Mouse (Mus musculus): ENCODE results near the gene Hspbp1.

Gene Hspbp1

DNA sequence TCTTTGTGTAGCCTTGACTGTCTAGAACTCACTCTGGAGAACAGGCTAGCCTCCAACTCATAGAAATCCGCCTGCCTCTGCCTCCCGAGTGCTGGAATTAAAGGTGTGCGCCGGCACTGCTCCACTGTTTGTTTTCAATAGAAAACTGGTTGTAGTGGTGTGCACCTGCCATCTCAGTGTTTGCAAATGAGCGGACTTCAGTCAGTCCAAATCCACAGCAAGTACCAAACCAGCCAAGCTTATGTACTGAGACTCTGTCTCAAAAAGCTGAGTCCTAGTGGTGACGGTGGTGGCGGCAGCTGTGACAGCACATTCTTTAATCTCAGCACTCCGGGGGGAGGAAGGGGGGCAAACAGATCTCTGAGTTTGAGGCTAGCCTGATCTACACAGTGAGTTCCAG is 16.4 kb downstream of the Hspbp1 start:
- DNase-seq (ENCODE audit: low spot score): no peak

DNA sequence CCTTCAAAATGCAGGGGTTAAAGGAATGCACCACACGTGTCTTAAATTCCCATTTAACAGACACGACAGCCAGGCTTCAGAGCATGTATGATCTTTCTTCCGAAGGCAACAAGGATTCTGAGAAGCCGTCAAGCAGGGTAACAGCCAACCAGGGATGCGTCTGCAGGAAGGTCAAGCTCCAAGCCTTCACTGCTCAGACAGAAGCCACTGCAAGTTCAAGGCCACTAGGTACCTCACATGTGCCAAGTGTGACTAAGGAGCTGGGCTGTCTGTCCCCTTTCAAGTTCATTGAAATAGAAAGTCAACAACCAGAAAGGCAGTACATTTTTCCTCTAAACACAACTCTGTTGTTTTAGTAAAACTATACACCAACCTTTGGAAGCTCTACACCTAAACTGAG is 18.0 kb downstream of the Hspbp1 start:
- no peak for DNase-seq (ENCODE audit: low spot score)

DNA sequence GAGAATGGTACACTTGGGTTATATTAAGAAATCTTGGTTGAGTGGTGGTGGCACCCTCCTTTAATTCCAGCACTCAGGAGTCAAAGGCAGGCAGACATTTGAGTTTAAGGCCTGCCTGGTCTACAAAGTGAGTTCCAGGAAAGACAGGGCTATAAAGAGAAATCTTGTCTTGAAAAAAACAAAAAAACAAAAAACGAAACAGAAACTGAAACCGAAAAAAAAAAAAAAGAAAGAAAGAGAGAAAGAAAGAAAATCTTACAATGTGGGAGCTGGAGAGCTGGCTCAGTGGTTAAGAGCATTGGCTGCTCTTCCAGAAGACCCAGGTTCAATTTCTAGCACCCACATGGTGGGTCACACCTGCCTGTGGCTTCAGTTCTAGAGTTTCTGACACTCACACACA is 21.1 kb downstream of the Hspbp1 start:
- no peak for DNase-seq (ENCODE audit: low spot score)

DNA sequence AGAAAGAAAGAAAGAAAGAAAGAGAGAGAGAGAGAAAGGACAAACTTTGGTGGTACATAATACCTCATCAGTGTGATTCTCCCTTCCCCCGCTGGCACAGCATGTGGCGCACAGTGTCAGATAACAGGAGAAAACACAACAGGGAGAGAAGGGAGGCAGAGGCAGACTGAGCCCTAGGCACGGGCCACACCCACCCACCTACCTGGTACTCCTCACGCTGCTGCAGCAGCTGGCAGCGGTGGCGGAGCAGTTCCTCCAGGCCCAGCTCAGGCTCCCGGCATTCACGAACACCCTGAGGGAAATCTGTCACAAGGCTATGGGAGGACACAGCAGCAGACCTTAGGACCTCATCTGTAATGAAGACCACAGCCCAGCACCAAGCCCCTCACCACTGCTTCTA is 21.7 kb downstream of the Hspbp1 start:
- no peak for DNase-seq (ENCODE audit: low spot score)

DNA sequence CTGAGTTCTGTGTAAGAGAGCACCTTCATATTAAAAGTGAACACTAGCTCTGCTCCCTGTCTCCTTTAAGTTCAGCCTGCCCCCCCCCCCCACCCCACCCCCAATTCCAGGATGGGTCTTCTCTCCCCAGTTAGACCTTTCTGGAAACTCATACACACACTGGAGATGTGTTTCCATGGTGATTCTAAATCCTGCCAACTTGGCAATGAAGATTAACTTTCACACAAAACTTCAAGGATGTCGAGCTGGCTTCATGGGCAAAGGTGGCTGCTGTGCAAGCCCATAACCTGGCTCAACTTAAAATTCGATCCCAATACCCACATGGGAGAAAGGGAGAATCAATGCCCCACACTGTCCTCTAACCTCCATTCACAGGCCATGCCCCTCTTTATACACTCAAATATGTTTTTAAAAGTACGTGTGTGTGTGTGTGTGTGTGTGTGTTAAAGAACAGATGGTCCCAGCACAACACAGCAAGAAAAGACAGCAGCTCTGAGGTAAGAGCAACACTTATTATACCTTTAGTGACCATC is 24.9 kb downstream of the Hspbp1 start:
- DNase-seq (ENCODE audit: low spot score): no peak

DNA sequence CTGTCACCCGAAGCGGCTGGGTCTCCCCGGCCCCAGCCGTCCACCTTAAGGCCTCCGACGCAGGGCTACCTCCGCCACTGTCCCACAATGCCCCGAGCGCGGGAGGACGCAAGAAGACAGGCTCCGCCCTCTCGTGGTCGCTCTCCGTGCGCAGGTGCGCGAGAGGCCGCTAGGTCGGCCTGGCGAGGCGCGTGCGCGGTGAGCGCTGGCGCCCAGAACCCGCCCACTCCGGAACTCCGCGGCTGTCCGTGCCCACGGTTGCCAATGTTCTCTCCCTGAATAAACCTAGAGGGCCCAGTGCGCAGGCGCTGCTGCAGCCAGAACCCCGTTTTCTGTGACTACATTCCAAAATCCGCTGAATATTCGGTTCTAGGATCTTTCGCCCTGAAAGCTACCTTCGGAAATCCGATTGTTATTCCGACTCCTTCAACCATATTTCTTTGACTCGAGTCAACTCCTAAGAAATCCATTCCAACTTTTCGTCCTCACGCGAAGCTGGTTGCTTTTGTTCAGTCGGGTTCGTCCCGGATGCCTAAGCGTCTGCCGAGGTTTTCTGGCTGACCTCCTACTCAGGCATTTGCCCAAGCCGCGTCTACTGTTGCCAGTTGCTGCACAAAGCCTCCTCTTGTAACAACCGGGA is 25.8 kb downstream of the Hspbp1 start, which contains the start of gene Ppp6r1:
Gene Ppp6r1, minus strand, starts transcription at position 108 of the 640 bp plus-strand sequence.
- peak; percentile 85 for DNase-seq (ENCODE audit: low spot score)

DNA sequence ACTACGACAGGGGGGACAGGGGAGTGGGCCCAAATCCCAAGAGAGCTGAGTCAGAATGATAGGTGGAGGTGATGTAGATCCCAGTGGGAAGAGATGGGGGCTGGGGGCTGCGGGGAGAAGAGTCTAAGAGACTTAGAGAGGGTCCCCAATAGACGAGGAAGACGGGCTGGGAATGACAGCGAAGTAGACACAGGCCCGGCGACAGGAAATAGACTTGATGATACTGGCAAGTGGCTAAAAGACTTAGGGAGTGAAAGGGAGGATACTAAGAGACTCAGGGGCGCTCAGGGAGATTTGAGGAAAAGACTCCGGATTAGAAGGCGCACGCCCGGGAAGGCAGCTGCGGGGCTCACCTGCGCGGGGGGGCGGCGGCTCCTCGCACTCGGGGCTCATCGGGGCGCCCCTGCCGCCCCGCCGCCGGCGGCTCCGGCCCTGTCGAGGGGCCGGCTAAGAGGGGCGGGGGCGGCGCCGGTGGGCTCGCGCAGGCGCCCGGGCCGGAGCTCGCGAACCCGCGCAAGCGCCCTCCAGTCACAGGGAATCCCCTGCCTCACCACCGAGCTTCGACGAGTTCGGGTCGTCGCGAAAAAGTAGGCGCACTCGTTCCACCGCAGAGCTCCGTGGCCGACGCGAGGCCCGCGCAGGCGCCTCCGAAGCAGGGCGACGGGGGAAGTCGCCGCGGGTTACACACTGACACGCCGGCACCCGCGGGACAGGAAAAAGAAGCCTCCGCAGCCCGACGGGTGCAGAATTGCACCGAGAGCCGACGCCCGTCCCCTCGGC is 26.6 kb downstream of the Hspbp1 start:
- DNase-seq (ENCODE audit: low spot score): no peak

DNA sequence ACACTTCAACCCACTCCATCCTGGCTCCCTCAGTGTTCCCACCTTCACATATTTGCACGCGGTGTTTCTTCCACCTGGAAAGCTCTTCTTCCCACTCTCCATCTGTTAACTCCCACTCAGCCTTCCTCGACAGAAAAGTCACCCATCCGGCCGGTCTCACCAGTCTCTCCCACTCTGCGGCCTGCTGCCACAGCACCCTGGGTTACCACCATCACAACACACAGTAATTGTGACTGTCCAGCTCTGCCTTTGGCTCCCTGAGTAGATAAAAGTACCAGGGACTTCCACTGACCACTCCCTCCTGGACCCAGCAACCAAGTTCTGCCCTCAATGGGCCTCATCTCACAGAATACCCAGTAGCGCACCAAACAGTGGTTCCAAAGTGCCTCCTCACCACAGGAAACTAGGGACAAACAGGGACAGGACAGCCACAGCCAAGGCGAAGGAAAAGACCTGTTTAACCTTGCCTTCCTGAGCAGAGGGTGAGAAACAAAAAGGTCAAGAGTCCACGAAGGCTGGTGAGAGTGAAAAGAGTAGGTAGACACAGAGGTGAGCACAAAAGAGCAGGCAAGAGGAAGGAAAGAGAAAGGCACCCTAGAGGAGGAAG is 27.2 kb downstream of the Hspbp1 start:
- no peak for DNase-seq (ENCODE audit: low spot score)

DNA sequence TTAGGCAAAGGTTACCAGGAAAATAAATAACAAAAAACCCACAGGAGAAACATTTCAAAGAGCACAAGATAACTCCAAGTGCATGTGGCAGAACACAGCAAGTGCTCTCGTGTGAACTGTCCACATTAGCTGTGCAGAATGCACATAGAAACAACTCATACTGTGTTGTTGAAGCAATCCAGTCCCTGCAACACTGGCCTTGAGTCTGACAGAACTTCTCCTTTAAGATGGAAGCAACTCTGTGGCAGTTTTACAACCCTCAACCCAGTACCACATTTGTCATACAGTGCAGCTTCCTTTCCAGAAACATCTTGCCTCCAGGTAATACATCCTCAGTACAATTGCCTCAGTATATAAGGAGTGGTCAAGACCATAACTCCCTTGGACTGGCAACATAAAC is 28.1 kb downstream of the Hspbp1 start:
- no peak for DNase-seq (ENCODE audit: low spot score)

DNA sequence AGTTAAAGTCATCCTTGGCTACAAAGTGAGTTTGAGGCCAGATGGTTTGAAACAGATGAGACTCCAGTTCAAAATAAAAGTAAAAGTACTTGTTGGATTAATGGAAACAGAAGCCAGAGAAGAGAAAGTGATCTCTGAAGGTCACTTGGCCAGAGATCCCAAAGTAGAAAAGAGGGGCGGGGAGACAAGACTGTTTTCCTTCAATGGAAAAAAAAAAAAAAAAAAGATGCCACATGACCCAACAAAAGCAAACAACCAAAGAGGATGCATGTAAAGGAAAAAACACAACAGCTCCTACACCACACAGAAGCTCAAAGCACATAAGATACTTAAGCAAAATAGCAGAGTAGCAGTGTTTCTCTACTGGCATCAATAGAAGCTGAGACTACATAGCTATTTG is 29.0 kb downstream of the Hspbp1 start:
- DNase-seq (ENCODE audit: low spot score): no peak

DNA sequence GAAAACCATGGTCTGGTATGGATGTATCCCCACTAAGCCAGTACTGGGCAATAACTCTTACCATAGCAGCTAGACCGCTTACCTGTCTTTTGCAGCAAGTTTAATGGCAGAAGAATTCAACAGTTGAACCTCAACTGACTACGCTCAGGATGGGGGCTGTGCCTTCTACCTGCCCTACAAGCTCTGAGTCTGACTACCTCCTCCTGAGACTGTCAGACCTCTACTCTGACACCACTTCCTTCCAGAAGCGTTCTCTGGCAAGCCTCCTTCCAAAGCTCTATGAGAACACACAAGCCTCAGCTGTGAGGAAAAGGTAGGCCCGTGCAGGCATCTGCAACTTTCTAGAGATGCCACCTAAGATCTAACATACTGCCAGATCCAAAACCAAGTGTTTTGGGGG is 29.5 kb downstream of the Hspbp1 start:
- no peak for DNase-seq (ENCODE audit: low spot score)

DNA sequence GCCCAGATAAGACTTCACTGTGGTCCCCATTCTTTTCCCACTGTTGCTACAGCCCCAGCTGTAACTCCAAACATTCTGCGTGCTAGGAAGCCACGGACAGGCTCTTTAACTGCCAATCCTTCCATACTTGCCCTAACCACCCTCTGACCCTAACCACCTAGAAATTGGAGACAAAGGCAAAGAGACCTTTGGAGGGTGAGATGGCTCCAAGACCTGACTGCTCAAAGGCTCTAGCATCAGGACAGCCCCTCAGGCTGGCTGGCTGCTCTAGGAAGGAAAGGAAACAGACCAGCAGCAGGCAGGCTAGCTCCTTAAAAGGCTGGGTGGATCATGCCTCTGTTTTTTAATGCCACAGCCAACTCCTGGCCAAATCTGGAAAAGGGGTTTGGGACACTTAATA is 30.6 kb downstream of the Hspbp1 start:
- no peak for DNase-seq (ENCODE audit: low spot score)

DNA sequence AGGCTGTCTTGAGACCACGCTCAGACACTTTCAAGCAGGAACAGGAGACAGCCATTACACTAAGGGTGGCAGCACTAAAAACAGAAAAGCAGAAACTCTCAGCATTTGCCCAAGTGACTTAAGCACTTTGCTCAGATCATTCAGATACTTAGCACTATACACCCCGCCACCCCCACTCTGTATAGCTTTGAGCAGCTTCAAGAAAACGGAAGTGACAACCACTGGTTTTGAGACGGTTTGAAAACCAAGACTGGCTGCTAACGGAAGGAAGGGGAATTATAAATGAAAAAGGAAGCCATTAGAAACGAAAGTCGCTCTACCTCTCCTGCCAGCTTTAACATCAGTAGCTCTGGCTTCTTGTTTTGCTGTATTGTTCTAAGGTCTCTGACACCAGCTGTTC is 31.1 kb downstream of the Hspbp1 start:
- no peak for DNase-seq (ENCODE audit: low spot score)

DNA sequence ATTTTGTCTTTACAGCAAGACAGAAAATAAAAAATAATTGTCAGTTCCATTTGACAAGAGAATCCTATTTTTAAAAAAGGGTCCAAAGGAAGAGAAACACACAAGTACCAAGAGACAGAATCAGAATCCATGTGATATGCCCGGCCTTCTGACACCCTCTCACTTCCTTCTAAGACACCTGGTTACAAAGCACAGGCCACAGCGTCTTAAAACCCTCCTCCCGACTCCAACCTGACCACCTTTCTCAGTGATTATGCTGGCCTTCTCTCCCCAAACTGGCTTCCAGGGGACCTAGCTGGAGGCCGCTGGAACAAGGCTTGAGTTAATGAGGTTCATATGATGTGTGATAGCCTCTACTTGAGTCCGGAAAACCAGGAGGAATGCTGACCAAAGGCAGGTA is 31.5 kb downstream of the Hspbp1 start:
- DNase-seq (ENCODE audit: low spot score): no peak

DNA sequence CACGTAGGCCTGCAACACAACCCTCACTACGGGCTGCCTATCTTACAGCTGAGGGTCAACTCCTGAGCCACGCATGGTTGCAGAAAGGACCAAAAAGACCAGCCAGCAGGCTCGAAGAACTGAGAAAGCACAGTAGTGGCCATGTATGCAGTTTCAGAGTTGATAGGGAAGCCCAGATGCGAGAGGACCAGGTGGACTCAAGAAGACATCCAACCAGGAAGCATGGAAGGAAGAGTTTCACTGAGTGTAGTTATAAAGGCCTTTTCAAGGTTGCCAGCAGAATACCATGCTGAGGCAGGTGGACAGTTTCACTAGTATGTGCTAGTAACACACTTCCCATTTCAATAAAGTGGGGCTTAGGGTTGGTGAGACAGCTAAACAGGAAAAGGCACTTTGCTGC is 32.1 kb downstream of the Hspbp1 start:
- no peak for DNase-seq (ENCODE audit: low spot score)

DNA sequence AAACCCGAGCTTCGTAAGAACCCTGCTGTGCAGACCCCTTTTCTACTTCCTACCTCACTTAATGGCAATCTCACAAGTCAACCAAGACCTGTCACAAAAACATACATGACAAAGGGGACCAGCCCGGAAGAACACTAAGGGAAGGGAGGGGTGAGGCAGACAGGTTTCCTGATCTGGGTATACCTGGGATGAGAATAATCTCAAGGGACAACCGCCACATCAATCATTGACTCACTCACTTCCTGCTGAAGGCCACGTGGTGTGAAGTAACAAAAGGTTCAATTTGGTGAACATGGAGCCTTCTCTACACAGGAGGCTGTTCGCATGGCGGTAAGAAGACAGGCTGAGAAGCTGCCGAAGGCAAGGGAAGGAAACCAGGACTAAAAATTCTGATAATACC is 33.3 kb downstream of the Hspbp1 start:
- no peak for DNase-seq (ENCODE audit: low spot score)

DNA sequence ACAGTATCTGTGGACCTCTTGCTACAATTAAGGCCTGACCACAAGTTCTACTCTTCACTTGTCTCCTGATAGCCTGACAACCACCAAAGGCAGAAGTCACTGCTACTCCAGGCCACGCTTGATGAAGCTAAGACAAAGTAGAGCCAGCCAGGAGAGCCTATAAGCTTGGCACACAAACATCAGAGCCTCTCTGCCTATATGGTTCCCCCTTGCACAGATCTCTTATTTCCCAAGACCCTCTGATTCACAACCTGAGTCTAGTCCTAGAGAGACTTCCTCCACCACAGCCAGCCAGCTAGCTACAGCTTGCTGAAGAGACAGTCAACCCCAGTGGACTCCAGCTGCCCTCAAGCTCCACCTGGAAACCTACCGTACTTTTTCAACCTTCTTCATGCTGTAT is 36.9 kb downstream of the Hspbp1 start:
- DNase-seq (ENCODE audit: low spot score): no peak

DNA sequence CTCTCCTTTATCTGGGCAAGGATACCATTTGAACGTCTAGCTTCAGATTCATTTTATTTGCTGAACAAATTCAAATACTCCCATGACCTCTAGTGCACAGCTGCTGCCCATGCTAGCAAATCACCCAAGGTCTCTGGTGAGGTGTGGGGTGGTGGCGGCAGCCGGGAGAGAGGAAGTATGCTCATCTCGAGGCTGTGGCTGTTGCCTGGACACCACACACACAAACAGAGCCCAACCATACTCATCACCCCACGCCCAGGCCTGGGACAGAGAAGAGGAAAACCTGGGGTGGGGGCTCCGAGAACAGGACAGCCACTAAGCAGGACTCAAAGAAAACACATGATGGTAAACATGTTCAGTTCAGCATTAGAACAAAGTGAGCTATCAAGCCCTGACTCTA is 37.6 kb downstream of the Hspbp1 start:
- no peak for DNase-seq (ENCODE audit: low spot score)

DNA sequence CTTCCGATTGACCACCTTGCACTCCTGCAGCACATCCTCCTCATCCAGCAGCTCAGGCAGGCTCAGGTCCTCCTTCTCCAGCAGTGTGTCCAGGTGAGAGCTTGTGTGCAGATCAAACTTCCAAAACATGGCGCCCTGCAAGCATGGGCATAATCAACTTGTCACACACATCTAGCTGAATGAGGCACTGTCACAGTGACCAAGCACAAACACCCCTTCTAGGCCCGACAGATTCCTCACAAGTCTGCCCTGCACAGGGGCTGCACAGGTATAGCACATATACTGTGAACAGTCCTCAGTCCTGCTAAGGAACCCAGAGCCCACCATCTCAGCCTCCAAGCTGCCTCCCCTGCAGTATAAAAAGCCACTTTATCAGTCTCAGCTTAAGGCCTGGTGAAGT is 38.1 kb downstream of the Hspbp1 start:
- no peak for DNase-seq (ENCODE audit: low spot score)

DNA sequence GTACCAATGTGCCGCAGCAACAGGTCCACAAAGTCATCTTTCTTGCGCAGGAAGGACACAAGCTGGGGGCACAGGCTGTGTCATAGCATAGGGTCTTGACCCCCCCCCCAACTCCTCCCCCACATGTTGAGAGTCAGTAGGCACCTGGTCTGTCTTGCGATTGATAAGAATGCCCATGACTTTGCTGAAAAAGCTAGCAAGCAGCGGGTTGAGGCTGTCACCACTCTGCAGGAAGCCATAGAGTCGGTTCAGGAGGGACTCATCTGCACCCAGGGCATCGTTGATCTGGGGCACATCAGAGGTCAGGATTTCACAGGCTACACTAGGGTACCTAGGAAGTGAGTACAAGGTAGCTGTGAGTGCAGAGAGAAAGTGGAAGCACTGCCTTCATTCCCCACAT is 41.6 kb downstream of the Hspbp1 start:
- DNase-seq (ENCODE audit: low spot score): no peak

DNA sequence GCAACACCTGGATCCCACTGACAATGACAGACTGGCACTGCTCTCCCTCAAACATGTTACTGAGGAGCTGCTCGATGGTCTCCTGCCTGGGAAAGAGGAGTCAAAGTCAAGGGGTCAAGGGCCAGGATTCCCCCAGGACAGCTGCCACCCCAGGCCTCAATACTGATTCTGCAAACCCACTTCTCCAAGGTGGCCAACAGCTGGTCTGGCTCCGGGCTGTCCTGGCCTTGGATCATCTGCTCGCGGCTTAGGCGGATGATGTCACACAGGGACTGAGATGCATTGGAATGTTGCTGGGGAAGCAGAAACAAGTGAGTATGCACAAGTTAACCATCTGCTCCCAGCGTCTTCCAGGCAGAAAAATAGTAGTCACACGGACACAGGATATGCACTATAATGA is 42.9 kb downstream of the Hspbp1 start:
- DNase-seq (ENCODE audit: low spot score): no peak

DNA sequence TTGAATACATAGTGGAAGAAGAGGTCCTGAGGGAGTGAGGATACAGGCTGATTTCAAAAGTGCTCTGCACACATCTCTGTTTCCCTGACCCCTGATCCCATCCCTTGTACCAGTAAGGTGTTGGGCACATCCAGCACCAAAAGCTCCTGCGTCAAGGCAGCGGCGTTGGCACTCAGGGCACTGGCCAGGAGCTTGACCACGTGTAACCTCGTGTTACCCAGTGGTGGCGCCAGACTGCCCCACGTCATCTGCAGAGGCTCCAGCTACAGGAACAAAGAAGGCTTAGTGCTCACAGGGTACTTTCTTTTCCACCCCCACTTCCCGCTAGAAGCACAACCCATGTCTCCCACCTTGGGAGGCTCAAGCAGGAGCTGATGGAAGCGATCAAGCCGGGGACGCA is 43.7 kb downstream of the Hspbp1 start:
- DNase-seq (ENCODE audit: low spot score): no peak

DNA sequence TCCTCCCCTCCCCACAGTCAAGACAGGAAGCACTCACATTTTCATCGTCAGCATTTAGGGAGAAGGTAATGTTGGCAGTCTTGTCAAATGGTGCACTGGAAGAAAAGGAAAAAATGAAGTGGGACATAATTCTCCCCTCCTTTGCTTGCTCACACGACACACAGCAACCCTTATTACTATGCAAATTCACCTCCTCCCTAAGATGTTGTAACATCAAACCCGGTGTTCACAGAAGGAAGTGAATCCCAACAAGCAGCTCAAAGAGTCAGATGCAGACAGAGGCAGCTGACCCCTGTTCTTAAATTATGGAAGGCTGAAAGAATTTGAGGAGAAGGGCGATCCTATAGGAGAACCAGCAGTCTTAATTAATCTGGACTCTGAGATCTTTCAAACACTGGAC is 48.7 kb downstream of the Hspbp1 start:
- DNase-seq (ENCODE audit: low spot score): no peak
